In the genomic region with DNA sequence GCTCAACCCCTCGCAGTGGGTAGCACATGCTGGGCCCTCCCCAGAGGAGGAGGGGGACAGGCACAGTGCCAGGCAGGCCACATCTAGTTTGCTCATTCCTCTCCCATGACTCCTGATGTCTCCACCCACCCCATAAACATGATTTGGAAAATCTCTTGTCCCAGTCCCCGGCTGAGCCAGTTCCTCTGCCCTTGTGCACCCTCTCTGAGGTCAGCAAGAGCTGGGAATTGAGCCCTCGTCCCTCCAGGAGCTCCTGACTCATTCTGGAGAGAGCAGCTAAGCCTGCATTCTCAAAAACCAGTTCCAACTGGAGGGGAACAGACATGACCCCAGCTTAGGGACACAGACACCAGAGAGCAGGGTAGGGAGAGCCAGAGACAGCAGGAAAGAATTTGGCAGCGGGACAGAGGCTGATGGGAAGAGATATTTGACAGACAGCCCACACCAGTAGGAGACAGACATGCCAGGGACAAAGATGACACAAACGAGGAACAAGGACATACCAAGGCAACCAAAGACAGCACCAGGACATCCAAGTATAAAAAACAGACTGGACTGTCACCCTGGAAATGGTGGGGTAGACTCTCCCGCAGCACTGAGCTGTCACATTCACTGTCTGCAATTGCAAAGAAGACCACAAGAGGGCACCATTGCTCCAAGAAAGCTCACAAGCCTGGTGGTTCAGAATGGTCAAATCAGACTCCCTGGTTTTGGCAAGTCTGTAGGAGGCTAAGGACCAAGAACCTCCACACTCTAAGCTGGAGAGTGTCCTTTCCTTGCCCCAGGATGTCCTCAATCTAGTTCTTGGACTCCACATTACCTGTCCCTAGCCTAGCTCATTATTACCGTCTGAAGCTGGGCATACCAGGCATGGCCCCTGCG, we compare ENCODE assay signal across 9 mouse cellular contexts. TPM values are rescaled to one million over a fixed set of nuclear protein-coding genes. Genes with fewer than 3 reads are reported as not detected.
A peak's percentile ranks its signal among the peaks of the same experiment; 100 is the strongest.
DNase-seq lines count a peak whose midpoint lies in the region; ATAC-seq lines count a peak whose summit lies in the region.
"Had no signal": no experiment of that assay in that cellular context is flagged by ENCODE, and none has a peak within 500 bp of the region (broad histone marks: within the 10 kb centered on the region; RNA-seq: fewer than 3 reads in every experiment).

No protein-coding gene starts in this region.

- H3K27me3 ChIP-seq in limb, embryonic 10.5 days (ENCODE audit: low read depth, poor library complexity, severe bottlenecking), result 0 out of 2 replicates have a peak, but pooled peaks cover 11% of the 10 kb centered on the region
- H3K27me3 ChIP-seq in stomach, embryonic 16.5 days (ENCODE audit: control insufficient read depth, insufficient read depth, low read length), result no peaks in the 10 kb centered on the region
- H3K27me3 ChIP-seq: embryonic facial prominence, embryonic 15.5 days had no signal

- H3K4me2 ChIP-seq in stomach, embryonic 16.5 days (ENCODE audit: low read depth, low read length), result no peak overlapping the region
- H3K4me2 ChIP-seq: embryonic facial prominence, embryonic 15.5 days had no signal

- no peak overlapping the region for H3K27ac ChIP-seq in limb, embryonic 10.5 days
- H3K27ac ChIP-seq in stomach, embryonic 16.5 days (ENCODE audit: low read length), result no peak overlapping the region
- H3K27ac ChIP-seq: embryonic facial prominence, embryonic 15.5 days had no signal

- H3K4me1 ChIP-seq in limb, embryonic 10.5 days, result peaks cover 28% of the 10 kb centered on the region
- peaks cover 7% of the 10 kb centered on the region for H3K4me1 ChIP-seq in stomach, embryonic 16.5 days (ENCODE audit: control insufficient read depth, insufficient read depth, low read length)

- H3K9ac ChIP-seq in stomach, embryonic 16.5 days (ENCODE audit: low read length), result no peak overlapping the region
- H3K9ac ChIP-seq: embryonic facial prominence, embryonic 15.5 days had no signal

- no peak overlapping the region for H3K4me3 ChIP-seq in limb, embryonic 10.5 days
- H3K4me3 ChIP-seq in stomach, embryonic 16.5 days (replicated peaks; ENCODE audit: low read length), result no peak overlapping the region
- H3K4me3 ChIP-seq: embryonic facial prominence, embryonic 15.5 days had no signal

- ATAC-seq in stomach, embryonic 16.5 days (ENCODE audit: insufficient read depth, low FRiP score), result peak; percentile 30

- H3K36me3 ChIP-seq in limb, embryonic 10.5 days, result no peaks in the 10 kb centered on the region
- no peaks in the 10 kb centered on the region for H3K36me3 ChIP-seq in stomach, embryonic 16.5 days (ENCODE audit: control insufficient read depth, insufficient read depth, low read length)
- H3K36me3 ChIP-seq: embryonic facial prominence, embryonic 15.5 days had no signal

- DNase-seq in 416B (ENCODE audit: low read depth), result peak; percentile 76
- DNase-seq in adrenal gland, adult 8-10 months, result peak; percentile 70
- DNase-seq in embryo, embryonic 11 days, result peak; percentile 84
- peak; percentile 66 to 81 for DNase-seq in gastrocnemius, postnatal 4 days (ENCODE audit: low spot score in 2 of 2)
- peak; percentile 89 for DNase-seq in kidney, adult 18-20 months
- DNase-seq in limb, embryonic 10.5 days (ENCODE audit: low spot score), result peak; percentile 91
- DNase-seq in natural killer cell, adult 2 months (ENCODE audit: low spot score in 2 of 2), result peak; percentile 71 to 75

- no peaks in the 10 kb centered on the region for H3K9me3 ChIP-seq in limb, embryonic 10.5 days (replicated peaks)
- no peaks in the 10 kb centered on the region for H3K9me3 ChIP-seq in stomach, embryonic 16.5 days (replicated peaks; ENCODE audit: control insufficient read depth, low read length)
- H3K9me3 ChIP-seq: embryonic facial prominence, embryonic 15.5 days had no signal

- WGBS in limb, embryonic 10.5 days, result 52% methylated on average over 8 of the region's 8 CpGs
- WGBS in stomach, embryonic 16.5 days, result 43% methylated on average over 8 of the region's 8 CpGs

RNA-seq across cellular contexts. Expression of a gene that starts 58.8 kb away (rescaled TPM):
- 10 to 100 TPM; 46.5 to 54.9 (median 48.0) TPM for total RNA-seq in adrenal gland, adult 8-10 months (2022)
- total RNA-seq in gastrocnemius, postnatal 4 days (2021), result 10 to 100 TPM; 21.7 to 33.0 TPM
- 0.21 TPM in 1 of 2 replicates, not detected in the other for polyA plus RNA-seq in limb, embryonic 10.5 days (2016; fragmentation: Nextera tagmentation; extraction: Ambion mirVana)
- polyA plus RNA-seq in stomach, embryonic 16.5 days (2015; fragmentation: Nextera tagmentation; extraction: Ambion mirVana), result 1.7 and 2.0 TPM in 2 replicates
